Mouse (Mus musculus) erythroblast, embryonic 14.5 days (primary cell): Measurements from ENCODE around the gene Hnrnph1. TPM values are rescaled to one million over a fixed set of nuclear protein-coding genes. Genes with fewer than 3 reads are reported as not detected.

Experiments
- H3K27me3 ChIP-seq: 2 replicates; pipeline ENCODE4 v1.6.1; 2012; ENCODE audit warnings: inconsistent platforms; ENCODE audit not compliant: control insufficient read depth
- H3K36me3 ChIP-seq: 2 replicates; pipeline ENCODE4 v1.6.1; 2012; ENCODE audit warnings: mild to moderate bottlenecking, inconsistent platforms; ENCODE audit not compliant: control insufficient read depth
- H3K4me1 ChIP-seq: 2 replicates; pipeline ENCODE4 v1.6.1; 2012; ENCODE audit warnings: inconsistent platforms; ENCODE audit not compliant: control insufficient read depth
- H3K4me3 ChIP-seq: replicated peaks from 2 replicates; pipeline ENCODE3; 2012; ENCODE audit warnings: moderate library complexity, mild to moderate bottlenecking, inconsistent platforms
- H3K9me3 ChIP-seq: 2 replicates; pipeline ENCODE4 v1.6.1; 2012; ENCODE audit warnings: low read length, inconsistent platforms, mixed read lengths; ENCODE audit not compliant: control insufficient read depth
- GATA1 ChIP-seq: IDR thresholded peaks from 2 replicates; pipeline ENCODE4 v1.6.1; 2012; ENCODE audit warnings: low read length, inconsistent platforms, mixed read lengths
- TAL1 ChIP-seq: IDR thresholded peaks from 3 replicates; pipeline ENCODE4 v1.6.1; 2012; ENCODE audit warnings: low read length, inconsistent platforms, mixed read lengths
- polyA plus RNA-seq: library from polyadenylated mRNA; stranded (reverse); fragments of >175 nt; gene quantifications from 2 replicates; pipeline ENCODE4 v1.2.3, GENCODE M21; 2012

Gene Hnrnph1
- polyA plus RNA-seq, 1 experiment, result 16.1 TPM

DNA sequence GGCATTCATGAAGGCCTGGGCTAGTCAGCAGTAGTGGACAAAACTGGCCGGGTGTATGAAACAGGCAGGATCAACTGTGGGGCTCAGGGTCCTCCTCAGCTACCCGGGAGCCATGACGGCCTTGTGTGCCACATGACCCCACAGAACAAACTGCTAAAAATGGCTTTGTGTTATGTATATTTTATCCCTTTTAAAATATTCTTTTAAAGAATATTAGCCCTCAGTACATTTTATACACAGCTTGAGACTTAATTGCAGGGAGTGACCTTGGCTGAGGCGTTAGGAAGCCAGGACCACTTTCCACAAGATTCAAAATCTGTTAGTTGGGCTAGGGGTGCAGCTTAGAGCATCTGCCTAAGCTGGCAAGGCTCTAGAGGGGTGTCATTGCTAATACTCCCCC is 5.8 kb upstream of the Hnrnph1 start:
- Histone ChIP-seq H3K4me1 (peaks cover 25% of the 10 kb centered on the region), H3K27me3 (no peaks in the 10 kb centered on the region), H3K4me3 (peak overlapping the region; percentile 56), H3K36me3 (no peaks in the 10 kb centered on the region), H3K9me3 (no peaks in the 10 kb centered on the region)
- TF ChIP-seq GATA1 (no peak), TAL1 (no peak)

DNA sequence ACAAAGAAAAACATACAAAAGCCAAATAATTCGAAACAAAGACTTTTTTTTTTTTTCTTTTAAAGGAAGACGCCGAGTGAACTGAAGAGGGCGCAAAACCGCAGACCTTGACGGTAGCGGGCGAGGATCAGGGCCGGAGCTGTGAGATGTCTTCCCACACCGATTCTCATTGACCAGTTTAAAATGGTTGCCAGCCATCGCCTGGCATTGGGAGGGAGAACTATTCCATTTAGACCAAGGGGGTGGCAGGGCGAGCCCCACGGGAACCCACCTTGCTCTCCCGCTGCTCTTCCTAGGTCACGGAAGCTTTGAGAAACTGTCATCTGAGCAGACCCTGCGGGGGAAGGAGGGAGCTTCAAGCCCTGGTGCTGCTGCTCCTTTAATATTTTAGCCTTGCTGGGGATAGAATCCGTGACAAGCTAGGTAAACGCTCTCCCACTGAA is 5.4 kb upstream of the Hnrnph1 start:
- peaks cover 29% of the 10 kb centered on the region for H3K4me1 ChIP-seq
- TF ChIP-seq GATA1, result no peak
- TF ChIP-seq TAL1, result no peak
- H3K36me3 ChIP-seq, result no peaks in the 10 kb centered on the region
- no peaks in the 10 kb centered on the region for H3K27me3 ChIP-seq
- peak overlapping the region; percentile 56 for H3K4me3 ChIP-seq
- no peaks in the 10 kb centered on the region for H3K9me3 ChIP-seq

DNA sequence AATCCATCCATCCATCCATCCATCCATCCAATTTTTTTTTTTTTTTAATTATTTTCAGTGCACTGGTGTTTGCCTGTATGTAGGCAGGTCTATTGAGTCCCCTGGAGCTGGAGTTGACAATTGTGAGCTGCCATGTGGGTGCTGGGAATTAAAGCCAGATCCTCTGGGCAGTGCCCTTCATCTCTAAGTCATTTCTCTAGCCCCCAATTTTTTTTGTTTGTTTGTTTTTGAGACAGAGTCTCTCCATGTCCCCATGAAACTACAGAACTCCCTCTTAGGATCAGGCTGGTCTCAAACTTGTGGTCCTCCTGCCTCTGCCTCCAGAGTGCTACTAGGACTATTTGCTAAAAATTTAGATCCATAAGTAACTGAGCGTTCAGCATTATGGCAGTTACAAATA is 4.9 kb upstream of the Hnrnph1 start:
- Histone ChIP-seq H3K4me3 (no peak overlapping the region), H3K27me3 (no peaks in the 10 kb centered on the region), H3K4me1 (peaks cover 34% of the 10 kb centered on the region), H3K9me3 (no peaks in the 10 kb centered on the region), H3K36me3 (no peaks in the 10 kb centered on the region)
- TF ChIP-seq GATA1 (no peak), TAL1 (no peak)

DNA sequence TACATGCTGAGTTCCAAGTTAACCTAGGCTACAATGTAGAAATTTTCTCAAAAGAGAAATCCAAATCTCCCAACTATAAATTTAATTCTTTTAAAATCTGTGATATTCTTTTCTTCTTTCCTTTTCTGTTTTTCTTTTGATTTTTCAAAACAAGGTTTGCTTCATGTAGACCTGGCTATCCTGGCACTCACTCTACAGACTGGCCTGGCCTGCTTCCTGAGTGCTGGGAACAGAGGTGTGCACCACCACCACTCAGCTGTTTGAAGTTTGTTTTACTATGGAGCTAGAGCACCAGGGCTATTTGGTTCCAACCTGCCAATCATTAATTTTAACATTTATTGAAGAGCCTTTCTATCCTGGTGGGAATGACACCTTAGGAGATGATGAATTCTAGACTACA is 3.7 kb upstream of the Hnrnph1 start:
- Histone ChIP-seq H3K36me3 (no peaks in the 10 kb centered on the region), H3K27me3 (no peaks in the 10 kb centered on the region), H3K4me1 (peaks cover 37% of the 10 kb centered on the region), H3K9me3 (no peaks in the 10 kb centered on the region), H3K4me3 (no peak overlapping the region)
- no peak for TF ChIP-seq GATA1

DNA sequence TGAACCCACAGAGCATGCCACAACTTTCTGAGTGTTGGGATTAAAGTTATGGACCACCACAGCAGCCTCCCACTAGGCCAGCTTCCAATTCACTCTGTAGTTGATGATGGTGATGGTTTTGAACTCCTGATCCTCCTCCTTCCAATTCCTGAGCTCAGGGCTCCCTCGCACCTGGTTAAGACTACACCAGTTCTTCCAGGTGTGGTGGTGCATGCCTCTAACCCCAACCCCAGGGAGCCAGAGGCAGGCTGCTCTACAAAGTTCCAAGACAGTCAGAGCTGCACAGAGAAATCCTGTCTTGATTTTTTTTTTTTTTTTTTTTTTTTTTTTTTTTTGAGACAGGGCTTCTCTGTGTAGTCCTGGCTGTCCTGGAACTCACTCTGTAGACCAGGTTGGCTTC is 3.2 kb upstream of the Hnrnph1 start:
- H3K4me1 ChIP-seq, result peaks cover 38% of the 10 kb centered on the region
- H3K9me3 ChIP-seq, result no peaks in the 10 kb centered on the region
- no peak for TF ChIP-seq GATA1
- TF ChIP-seq TAL1, result no peak
- no peak overlapping the region for H3K4me3 ChIP-seq
- peaks cover under 1% of the 10 kb centered on the region for H3K36me3 ChIP-seq
- H3K27me3 ChIP-seq, result no peaks in the 10 kb centered on the region

DNA sequence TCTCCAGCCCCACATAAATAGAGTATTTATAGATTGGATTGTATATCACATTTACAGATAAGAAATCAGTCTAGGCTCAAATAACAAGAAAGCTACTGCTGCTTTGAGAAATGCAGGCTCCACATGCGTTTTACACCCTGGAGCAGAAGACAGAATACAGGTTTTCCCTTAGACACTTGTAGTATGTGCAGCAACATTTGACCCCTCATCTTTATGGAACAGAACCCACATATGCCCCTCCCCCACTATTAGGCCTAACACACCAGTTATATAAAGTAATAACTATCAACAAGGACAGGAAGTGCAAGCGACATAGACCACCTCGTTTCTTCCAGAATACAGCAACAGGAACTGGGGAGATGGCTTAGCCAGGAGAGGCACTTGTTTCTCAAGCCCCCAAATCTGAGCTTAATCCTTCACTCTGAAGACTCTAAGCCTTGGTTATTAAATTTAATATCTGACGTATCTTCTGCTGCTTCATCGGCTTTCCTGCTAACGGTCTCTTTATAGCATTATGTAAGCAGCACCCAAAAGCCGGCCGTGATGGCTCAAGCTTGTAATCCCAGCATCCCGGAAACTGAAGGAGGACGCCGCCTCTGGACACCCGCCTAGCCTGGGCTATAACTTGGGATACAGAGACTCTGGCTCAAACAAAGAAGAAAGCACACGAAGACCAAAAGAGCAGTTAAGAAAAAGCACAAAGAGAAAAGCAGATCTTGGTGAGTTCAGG is 2.3 kb upstream of the Hnrnph1 start:
- no peaks in the 10 kb centered on the region for H3K27me3 ChIP-seq
- peaks cover 42% of the 10 kb centered on the region for H3K4me1 ChIP-seq
- TF ChIP-seq TAL1, result no peak
- no peak for TF ChIP-seq GATA1

DNA sequence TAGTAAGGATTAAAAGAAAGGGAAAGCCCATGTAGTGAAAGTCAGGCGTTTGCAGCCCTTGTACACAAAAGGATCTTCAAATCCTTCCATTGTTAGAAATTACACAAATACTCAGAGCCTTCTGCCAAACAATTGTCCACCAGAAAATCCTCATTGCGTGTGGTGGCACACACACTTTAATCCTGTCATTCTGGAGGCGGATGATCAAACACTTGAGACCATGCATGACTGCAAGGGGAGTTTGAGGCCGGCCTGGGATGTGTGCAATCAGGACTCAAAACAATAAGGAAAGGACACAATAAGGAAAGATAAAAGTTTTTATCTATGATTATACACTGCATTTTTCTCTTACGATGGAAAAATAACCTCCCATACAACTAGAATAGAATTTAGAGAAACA is 1.4 kb upstream of the Hnrnph1 start:
- Histone ChIP-seq H3K27me3 (no peaks in the 10 kb centered on the region), H3K9me3 (no peaks in the 10 kb centered on the region), H3K4me3 (no peak overlapping the region), H3K36me3 (peaks cover 19% of the 10 kb centered on the region), H3K4me1 (peaks cover 45% of the 10 kb centered on the region)
- TF ChIP-seq GATA1 (no peak), TAL1 (no peak)

More for the DNA sequence above, 2.3 kb upstream of the Hnrnph1 start:
- Histone ChIP-seq H3K36me3 (peaks cover 9% of the 10 kb centered on the region), H3K9me3 (no peaks in the 10 kb centered on the region), H3K4me3 (no peak overlapping the region)

DNA sequence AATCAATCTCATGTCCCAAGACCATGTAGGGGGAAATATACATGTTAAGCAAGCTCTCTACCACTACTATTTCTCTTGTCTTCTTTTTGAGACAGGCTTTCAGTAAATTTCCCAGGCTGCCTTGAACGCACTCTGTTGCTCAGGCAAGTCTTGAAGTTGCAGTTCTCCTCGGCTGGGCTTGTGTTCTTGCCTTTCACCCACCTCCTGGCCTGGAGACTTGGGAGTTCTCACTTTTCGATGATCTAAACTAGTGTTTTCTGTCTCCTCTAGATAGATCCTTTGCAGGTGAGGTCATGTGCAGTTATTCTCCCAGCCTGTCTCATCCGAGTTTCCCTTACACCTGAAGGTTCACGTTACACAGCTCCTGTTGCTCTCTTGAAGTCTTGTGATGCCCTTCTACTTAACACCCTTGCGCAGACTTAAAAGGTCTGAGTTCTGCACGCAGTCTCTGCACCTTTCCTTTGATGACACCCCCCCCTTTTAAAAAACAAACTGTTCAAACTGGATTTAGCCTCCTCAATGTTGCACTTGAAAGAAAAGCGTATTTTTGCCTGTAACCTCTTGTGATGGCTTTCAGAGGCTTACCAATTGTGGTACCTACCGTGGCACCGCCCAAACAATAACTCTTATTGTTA is 517 bp upstream of the Hnrnph1 start:
- no peaks in the 10 kb centered on the region for H3K9me3 ChIP-seq

DNA sequence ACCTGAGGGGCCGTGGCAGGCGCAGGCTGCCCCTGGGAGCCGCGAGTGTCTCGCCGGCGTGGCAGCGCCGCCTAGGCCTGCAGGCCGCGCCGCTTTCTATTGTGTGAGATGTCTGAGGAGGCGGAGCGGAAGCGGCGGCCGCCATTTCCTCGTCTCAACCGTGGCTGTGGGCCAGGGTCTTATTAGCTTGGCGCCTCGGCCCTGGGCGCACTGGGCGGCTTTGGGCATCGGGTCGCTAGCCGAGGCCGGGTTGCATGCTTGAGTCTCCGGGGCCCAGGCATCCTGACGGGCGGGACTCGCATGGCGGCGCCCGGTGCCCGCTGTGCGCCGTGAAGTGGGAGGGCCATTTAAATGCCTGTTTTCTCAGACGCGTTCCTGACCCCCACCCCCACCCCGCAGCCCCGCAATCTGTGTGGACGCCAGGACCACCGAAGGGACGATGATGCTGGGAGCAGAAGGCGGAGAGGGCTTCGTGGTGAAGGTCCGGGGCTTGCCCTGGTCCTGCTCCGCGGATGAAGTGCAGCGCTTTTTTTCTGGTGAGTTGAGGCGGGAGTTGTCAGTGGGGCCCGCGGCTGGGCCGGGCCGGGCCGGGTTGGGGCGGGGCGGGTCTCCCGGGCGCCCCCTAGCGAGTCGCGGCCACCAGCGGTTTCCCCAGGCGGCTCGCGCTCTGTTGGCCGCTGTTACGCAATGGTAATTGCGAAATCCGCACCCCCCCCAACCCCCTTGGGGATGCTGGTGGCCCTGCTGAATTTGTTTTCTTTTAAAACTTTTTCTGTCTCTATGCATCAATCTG is 1.3 kb downstream of the Hnrnph1 start:
- Histone ChIP-seq H3K36me3 (peaks cover 45% of the 10 kb centered on the region), H3K9me3 (no peaks in the 10 kb centered on the region), H3K4me1 (peaks cover 41% of the 10 kb centered on the region), H3K4me3 (peak overlapping the region; percentile 97), H3K27me3 (no peaks in the 10 kb centered on the region)
- TF ChIP-seq GATA1, result no peak
- no peak for TF ChIP-seq TAL1

More for the DNA sequence above, 517 bp upstream of the Hnrnph1 start:
- Histone ChIP-seq H3K4me3 (peak overlapping the region; percentile 97), H3K27me3 (no peaks in the 10 kb centered on the region), H3K36me3 (peaks cover 27% of the 10 kb centered on the region), H3K4me1 (peaks cover 41% of the 10 kb centered on the region)
- TF ChIP-seq GATA1, result no peak
- TF ChIP-seq TAL1, result no peak
